Mouse (Mus musculus) urinary bladder, adult 18-20 months (tissue): Measurements from ENCODE around the gene Tor4a.

Experiments used
- DNase-seq, 2 experiments: peaks; one replicate each; pipeline ENCODE4 v3.0.0; 2022; ENCODE audit warnings: low spot score in 2 of 2, mixed read lengths in 2 of 2

The Tor4a gene

DNA sequence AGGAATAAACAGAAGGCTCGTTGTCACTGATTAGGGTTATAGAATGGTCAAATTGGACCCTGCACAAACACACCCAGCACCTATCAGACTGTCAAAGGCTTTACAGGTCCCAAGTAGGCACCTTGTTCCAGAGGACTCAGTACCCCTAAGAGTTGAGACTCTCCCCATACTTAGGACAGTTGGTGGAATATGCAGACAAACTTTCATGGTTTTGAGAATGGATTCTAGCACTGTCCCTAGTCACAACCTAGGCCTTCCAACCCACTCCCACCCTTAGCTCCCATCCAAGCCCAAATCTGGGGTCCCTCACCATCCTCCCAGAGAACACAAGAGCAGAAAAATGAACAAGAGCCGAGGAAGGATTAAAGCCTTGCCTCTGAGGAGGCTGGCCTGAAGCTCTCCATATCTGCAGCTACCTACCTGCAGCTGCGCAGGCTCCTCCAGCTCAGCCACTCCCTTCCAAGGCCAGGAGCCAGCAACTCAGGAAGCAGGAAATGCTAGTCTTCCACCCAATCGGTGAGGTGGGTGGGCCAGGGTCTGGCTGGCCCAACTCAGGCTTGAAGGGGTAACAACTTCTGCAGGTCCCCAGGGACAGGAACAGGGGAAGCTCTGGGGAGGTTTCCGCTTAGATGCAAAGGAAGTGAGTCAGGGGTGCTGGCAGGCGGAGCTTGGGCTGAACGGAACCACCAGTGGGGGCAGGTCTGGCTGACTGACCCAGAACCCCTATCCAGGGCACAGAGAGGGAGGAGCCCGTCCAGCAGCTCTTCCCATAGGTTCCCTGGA lies at the start of gene Tor4a:
Gene Tor4a (minus strand): TSS at position 715 of the 783 bp plus-strand sequence.
- peak; percentile 70 to 79 for DNase-seq

DNA sequence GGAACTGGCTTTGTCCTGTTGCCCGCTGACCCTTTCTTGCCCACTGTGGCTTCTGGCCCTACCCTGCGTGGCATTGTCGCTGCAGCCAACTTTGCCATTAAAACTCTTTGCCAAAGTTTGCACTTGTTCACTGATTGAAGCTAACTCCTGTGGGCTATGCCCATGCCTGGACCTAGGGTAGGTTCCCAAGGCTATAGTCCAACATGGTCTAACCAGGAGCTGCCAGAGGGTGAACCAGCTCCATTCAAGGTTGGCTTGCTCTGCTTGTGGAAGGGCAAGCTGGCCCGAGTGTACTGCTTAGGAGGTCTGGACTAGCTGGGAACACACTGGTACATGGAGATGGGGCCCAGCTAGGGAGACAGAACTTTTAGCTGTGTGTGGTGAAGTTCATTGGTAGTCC lies 47.5 kb upstream of the Tor4a start:
- DNase-seq = no peak

DNA sequence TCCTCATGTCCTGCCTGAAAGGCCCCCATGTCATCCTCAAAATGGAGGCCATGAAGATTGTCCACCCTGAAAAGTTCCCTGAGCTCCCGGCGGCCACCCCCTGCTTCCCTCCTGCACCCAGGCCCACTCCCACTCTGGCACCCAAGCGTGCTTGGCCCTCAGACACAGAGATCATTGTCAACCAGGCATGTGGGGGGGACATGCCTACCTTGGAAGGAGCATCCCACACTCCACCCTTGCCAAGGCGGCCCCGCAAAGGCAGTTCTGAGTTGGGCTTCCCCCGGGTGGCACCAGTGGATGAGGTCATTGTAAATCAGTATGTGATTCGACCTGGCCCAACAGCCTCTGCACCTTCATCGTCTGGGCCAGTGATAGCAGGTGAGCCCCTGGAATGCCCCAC lies 46.7 kb upstream of the Tor4a start:
- DNase-seq = no peak

DNA sequence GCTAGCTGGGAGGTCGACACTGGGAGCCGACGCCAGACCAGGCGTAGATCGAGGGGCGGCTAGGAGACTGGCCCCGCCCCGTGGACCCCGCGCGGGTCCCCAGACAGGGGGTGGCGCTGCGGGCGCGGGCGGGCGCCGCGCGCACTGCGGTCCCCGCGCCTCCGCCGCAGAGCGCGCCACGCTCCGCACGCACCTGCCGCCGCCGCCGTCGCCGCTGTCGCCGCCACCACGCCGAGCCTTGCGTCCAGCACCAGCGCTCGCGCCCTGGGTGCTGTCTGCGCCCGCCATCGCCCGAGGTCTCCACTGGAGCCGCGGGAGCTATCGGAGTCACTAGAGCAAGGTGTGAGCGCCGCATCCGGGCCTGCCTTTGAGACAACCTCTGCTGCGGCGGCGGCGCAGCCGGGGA lies 45.4 kb upstream of the Tor4a start, which contains the start of the genes Rnf208 and Cysrt1:
Gene Rnf208 (plus strand): TSS at position 155 of the 406 bp plus-strand sequence.
Gene Cysrt1 (minus strand): TSS at position 352 of the 406 bp plus-strand sequence.
- no peak for DNase-seq

DNA sequence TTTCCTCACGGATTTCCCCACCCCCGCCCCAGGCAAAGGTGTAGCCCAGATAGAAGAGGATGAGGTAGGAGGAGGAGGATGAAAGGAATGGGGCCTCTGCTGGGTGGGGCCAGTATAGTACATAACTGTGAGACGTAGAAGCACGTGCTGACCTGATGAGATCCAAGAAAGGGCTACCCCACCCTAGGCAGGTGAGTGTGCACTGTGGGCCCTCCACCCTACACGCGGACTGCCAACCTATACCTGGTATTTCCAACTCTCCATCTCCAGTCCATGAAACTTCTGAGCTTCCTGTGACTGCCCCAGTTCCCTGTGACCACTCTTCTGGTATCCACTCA lies 44.7 kb upstream of the Tor4a start:
- DNase-seq = no peak

DNA sequence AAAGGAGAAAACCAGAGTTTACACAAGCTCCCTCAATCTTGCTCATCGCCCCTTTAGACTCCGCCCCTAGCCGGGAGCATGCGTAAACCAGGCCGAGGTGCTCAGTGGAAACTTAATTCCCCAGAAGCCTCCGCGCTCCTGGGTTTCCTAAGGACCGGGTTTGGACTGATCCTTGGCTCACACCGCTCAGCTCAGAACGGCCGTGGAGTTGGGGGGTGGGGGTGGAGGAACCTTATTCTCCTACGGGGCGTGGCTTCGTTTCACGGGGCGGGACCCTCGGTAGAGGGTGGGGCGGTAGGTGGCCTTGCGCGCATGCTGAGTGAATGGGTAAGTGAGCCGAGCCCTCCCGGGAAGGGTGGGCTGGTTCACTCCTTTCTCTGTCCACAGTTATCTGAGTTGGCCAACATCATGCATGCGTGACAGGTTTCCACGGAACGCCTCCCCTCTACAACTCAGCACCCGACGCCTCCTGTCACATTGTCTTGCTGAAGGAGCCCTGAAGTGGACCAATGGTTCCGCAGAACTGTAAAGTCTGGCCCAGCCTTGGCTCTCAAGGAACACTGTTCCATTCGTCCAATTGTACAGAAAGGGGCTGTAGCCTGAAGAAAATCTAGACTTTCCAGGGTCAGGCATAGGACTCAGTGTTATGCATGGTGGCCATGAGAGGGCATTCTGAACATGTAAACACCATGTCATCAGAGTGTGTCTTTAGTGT lies 44.2 kb upstream of the Tor4a start:
- peak in 1 of 2 experiments; percentile 59 for DNase-seq

DNA sequence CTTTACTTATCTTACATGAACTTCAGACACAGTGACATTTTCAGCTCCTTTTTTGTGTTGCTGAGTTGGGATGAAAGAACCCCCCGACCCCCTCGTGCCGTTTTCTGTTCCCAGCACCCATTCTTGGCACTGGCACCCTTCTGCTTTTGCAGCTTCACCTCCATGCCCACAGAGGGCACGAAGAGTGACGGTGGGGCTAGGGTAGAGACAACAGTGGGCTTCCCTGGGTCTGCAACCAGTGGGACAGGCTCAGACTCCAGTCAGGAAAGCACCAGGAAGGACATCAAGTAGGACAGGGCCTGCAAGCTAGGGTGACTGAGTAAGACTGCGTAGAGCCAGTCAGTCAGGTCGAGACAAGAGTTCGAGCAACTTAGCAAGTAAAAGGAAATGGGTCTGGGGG lies 43.6 kb upstream of the Tor4a start:
- no peak for DNase-seq

DNA sequence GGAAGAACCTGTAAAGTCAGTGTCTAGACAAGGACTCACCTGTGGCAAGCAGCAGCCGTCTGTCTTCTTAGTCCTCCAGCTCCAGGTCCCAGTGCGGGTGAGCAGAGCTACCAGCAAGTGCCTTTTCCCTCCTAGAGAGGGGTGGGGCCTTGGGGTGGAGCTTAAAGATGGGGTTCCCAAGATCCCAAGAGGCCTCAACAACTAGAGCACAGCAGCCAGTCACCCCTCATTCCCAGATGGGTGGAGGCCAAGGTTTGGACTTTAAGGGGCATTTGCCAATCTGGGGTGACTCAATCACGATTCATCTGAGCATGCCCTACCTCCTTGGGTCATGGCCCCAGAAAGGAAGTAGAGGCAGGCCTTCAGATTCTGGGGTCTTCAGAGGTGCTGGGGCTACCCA lies 43.1 kb upstream of the Tor4a start:
- no peak for DNase-seq

DNA sequence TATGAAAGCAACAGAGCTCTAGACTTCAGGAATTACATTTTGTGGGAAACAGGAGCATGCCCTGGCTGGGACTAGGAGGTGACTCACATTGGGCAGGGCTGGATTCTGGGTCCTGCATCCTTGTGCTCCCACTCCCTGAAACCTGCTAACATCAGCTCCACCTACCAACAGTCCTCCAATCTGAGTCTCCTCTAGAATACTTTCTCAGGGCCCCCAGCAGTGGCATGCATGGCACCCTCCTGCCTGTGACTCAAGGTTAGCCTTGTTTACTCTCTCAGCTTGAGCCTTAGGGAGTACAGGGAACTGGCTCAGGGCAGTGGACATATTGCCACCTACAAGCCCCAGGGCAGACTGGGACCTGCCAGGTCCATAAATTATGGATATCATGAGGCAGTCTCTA lies 41.4 kb upstream of the Tor4a start:
- DNase-seq = no peak

DNA sequence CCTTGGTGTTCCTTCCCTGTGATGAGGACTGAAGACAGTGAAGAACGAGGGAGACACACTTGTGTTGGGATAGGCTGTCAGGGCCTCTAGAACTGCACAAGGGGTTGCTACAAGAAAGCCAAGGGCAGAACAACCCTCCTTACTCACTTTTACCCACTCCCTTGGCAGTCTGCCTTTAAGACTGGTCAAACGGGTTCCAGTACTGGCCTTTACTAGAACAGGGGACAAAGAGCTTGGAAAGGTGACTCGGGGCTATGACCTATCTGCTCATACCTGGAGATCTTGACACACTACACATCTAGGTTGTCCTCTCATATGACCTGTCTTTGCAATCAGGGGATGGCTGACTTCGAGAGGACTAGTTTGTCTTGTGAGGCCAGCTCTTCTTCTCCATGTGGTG lies 40.8 kb upstream of the Tor4a start:
- DNase-seq = peak; percentile 64 to 75

DNA sequence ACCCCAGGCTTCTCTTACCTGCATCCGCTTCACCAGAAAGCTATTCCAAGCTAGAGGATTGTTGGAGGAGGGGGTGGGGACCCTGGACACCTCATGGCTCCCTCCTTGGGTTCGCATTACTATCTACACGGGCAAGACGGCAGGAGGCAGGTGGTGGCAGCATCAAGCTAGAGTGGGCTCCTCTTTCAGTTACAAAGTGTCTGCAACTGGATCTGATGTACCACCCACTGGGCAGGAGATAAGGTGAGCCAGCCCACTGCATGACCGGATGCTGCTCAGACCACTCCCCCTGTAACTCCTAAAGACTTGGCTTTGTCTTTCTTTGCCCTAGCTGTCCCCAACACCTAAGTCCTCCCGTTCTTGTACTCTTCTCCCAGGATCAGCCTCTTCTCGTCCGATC lies 39.9 kb upstream of the Tor4a start, which contains the start of gene Rnf224:
Gene Rnf224 (minus strand): TSS at position 174 of the 400 bp plus-strand sequence.
- no peak for DNase-seq

DNA sequence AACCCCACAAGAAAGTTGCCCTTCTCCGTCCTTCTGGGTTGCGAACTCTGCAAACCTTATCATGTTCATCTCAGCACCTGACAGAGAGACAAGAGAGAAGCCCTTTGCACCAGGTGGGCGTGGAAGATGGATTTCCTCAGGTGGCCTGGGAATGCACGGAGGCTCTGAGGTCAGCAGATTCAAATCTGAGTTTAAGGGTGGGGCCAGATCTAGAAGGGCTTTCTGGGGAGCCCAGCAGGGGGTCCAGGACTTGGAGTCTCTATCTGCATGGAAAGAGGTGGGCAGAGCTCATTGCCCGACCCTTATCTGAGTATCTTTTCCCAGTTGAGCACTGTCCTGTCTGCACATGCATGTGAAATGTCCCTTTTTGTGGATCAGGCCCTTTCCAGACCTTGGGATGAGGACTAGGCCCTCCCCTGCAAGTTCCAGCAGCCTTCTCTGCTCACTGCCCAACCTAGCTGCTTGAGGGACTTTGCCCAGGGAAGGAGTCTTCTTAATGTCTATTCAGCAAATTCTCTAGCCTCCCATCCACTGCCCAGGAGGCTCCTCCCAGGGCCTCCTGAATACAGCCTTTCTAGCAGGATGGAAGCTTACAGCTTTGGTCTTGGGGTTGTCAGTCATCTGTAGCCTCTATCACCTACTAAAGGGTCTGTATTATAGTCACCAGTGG lies 38.0 kb upstream of the Tor4a start:
- DNase-seq = no peak

DNA sequence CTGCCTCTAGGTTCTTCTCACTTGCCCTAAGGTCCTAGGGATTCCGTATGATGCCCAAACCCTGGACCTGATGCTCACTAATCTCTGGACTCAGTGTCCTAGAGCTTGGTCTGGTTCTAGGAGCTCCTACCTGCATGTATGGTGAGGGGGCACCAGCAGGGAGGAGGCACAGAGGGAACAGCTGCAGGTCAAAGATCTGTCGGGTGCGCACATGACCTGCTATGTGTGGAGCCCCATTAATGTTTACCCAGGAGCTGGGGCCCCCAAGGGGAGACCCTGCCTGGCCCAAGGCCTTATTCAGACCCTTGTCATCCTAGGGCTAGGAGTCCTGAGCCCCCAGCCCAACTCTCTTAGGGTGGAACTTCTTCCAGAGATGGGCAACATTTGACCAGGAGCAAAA lies 37.4 kb upstream of the Tor4a start, which contains the start of gene Slc34a3:
Gene Slc34a3 (minus strand): TSS at position 315 of the 400 bp plus-strand sequence.
- no peak for DNase-seq

DNA sequence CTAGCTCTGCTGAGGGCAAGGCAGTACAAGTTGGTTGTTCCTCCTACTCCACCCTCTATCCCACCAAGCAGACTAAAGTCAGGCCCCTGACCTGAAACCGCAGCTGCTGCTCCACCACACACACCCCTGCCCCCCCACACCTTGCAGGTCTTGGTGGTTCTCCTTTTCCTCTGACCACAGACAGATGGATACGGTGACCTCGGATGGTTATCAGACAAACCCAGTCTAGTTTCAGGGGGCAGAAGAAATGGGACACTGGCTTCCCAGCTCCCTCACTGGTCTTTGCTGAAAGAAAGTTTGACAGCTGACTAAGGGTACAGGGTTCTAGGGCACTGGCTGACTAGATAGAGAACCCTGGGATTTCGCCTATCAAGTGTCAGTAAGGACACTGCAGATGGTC lies 36.7 kb upstream of the Tor4a start:
- no peak for DNase-seq

DNA sequence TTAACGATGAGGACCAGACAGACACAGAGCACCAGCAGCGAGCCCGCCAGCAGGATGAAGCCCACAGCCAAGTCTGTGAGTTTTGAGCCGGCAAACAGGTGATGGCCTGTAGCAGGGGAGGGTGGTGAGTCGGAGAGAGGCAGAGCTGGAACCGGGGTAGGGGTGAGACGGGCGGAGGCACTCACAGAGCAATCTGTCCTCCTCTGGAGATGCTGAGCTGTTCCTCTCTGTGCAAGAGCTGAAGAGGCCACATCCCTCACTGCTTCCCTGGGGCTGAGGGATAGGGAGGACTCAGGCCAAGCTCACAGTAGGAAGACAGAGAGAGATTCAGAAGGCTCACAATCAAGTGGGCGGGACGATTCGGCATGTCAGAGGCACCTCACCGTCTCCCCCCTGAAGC lies 34.4 kb upstream of the Tor4a start:
- DNase-seq = no peak

DNA sequence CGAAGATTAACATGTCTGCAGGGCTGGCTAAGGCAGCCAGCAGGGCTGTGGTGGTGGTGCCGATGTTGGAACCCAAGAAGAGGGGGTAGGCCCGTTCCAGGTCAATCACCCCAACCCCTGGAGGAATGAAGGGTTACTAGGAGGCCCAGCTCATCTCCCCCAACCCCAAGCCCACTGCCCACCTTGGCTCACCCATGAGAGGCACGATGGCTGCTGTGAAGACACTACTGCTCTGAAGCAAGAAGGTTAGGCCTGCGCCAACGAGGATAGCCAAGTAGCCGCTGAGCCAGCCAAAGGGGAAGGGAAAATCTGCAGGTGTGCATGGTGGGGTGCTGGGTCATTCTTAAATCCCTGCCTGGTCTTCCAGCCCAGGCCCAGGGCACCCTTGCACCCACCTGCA lies 33.9 kb upstream of the Tor4a start:
- DNase-seq = no peak

DNA sequence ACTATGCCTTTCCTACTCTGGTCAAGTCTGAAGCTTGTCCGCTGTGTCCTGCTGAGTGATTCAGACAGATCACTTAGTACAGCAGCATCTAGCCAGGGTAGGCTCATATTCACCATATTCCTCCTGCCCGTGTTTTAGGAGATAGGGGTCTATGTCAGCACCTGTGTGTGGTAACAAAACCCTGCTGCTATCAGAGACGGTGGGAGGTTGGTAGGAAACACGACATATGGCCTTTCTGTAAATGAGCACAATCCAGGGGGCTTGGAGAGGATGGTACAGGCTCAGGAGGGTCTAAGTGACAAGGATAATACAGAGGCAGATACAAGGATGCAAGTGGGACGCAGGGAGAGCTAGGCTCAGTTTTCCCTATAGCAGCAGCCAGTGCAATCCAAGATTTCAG lies 32.9 kb upstream of the Tor4a start:
- DNase-seq = no peak

DNA sequence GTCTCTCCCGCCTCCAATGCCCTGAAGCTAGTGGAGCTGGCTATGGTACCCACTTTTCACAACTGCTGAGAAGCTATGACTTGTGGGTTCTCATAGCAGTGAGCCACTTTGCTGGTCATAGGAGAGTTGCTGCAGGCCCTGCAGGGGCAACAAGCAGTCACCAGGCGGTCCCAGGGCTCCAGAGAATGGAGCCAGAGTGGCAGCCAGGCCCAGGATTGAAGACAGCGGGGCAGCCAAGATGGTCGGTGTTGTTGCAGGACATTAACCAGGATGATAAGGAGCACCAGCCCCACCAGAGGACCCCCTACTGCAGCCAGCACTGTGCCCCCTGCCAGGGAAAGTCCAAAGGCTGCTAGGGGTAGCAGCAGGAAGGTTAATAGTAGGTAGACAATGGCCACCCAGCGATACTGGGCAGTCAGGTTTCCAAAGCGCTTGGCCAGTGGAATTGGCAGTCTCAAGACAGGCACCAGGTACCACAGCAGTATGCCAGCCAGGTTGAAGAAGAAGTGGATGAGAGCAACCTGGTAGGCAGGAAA lies 32.4 kb upstream of the Tor4a start:
- DNase-seq = no peak

DNA sequence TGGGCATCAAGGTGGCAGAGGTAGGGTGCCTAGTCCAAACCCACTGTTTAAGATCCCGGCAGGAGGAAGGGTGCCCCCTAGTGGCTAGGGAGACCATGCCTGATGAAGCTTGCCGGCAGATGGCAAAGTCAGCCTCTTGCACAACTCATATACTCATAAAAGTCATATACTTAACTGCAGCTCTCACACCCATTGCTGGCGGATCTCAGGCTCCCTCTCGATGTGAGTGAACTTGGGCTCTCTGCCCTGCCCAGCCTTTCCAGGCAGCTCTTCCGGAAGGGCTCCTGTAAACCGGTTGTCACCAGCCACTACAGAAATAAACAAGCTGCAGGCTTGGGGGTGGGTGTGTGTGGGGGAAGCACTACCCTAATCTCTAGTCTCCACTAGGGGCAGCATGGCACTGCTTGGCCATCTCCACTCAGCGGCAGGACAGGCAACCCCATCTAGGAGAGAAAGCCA lies 31.8 kb upstream of the Tor4a start:
- DNase-seq = peak; percentile 73 to 86

DNA sequence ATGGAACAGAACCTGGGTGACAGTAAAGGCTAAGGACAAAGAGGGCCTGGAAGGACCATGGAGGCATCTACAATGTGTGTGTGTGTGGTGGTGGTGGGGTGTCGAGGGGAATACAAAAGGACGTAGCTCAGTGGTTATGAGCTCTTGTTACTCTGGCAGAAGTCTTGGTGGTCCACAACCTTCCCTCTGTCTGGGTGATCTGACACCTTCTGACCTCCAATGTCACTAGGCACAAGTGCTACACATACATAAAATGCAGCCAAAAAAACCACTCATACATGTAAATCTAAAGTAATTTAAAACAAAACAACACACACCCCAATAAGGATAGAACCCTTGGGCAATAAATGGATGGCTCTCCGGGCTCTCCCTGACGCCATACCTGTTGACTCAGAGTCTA lies 30.7 kb upstream of the Tor4a start:
- DNase-seq = no peak

DNA sequence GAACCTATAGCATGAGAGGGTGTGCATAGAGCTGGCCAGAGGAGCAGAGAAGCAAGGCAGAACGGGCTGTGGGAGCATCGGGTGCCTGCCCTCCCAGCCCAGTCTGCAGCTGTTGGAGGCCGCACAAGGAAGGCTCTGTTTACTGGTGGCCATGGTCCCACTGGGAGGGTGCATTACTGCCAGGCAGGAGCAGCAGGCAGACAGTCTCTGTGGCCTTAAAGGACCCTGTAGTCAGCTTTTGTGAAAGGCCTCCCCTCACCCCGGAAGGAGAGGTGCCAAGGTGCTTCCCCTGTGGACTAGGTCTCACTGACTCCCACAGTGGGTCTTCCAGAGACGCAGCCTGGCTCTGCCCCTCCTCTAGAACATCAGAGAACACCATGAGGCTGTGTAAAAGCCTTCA lies 30.2 kb upstream of the Tor4a start:
- no peak for DNase-seq

DNA sequence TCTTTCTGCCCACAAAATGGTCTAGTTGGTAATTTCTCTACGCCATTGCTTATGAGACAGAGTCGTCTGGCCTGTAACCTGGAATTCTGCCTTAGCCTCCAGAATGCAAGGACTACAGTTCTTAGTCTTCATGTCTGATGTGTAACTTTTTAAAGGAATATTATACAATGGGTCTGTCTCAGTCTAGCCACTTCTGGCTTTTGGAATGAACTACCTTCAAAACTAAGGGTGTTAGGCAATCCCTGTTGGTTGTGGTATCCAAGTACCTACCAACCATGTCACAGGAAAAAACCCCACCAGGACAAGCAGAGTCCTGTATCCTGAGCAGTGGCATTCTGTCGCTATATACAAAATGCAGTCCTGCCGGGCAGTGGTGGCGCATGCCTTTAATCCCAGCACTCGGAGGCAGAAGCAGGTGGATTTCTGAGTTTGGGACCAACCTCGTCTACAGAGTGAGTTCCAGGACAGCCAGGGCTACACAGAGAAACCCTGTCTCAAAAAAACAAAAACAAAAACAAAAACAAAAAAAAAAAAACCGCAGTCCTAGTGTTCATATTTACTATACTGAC lies 29.2 kb upstream of the Tor4a start:
- no peak for DNase-seq
